Mouse (Mus musculus) CD4-positive, CD25-positive, alpha-beta regulatory T cell, adult 2 months (primary cell): Measurements from ENCODE around the gene Akr1b10.
A peak's percentile ranks its signal among the peaks of the same experiment; 100 is the strongest.
"Not testable (repeated sequence)": the region's sequence is repeated elsewhere in the genome, so short reads cannot be mapped to it uniquely, and the experiment has no call there.

Experiments
- DNase-seq: peaks from one replicate; pipeline ENCODE4 v3.0.0-alpha.2; 2012; ENCODE audit warnings: low read depth, low spot score

Gene Akr1b10

GRCm38 (mm10) chr6:34371700-34372351 lies 12.2 kb upstream of the Akr1b10 start:
- DNase-seq = peak; percentile 90

GRCm38 (mm10) chr6:34373841-34374240 lies 10.2 kb upstream of the Akr1b10 start:
- peak; percentile 16 for DNase-seq

GRCm38 (mm10) chr6:34375888-34376287 lies 8.1 kb upstream of the Akr1b10 start:
- not testable (repeated sequence) for DNase-seq

- no peak for DNase-seq
Measured at GRCm38 (mm10) chr6:34383401-34383800, 617 bp upstream of the Akr1b10 start.

GRCm38 (mm10) chr6:34384701-34385370 lies 818 bp downstream of the Akr1b10 start:
- DNase-seq = peak; percentile 35

GRCm38 (mm10) chr6:34388420-34389156 lies 4.6 kb downstream of the Akr1b10 start:
- DNase-seq = no peak

GRCm38 (mm10) chr6:34395897-34396296 lies 11.9 kb downstream of the Akr1b10 start:
- no peak for DNase-seq

GRCm38 (mm10) chr6:34398431-34398830 lies 14.4 kb downstream of the Akr1b10 start:
- DNase-seq = no peak

GRCm38 (mm10) chr6:34399606-34400220 lies 15.7 kb downstream of the Akr1b10 start:
- no peak for DNase-seq

GRCm38 (mm10) chr6:34400696-34401095 lies 16.7 kb downstream of the Akr1b10 start:
- no peak for DNase-seq

GRCm38 (mm10) chr6:34406746-34407145 lies 22.7 kb downstream of the Akr1b10 start:
- DNase-seq = no peak

GRCm38 (mm10) chr6:34407403-34407802 lies 23.4 kb downstream of the Akr1b10 start:
- no peak for DNase-seq

GRCm38 (mm10) chr6:34412023-34412422 lies 28.0 kb downstream of the Akr1b10 start, which contains the start of gene Akr1b7:
TSS of gene Akr1b7 (plus strand) at chr6:34412334.
- DNase-seq = no peak

GRCm38 (mm10) chr6:34412688-34413087 lies 28.7 kb downstream of the Akr1b10 start:
- DNase-seq = no peak

- not testable (repeated sequence) for DNase-seq
Measured at GRCm38 (mm10) chr6:34413386-34413785, 29.4 kb downstream of the Akr1b10 start.

GRCm38 (mm10) chr6:34416521-34416920 lies 32.5 kb downstream of the Akr1b10 start:
- no peak for DNase-seq

- DNase-seq = no peak
Measured at GRCm38 (mm10) chr6:34419071-34419470, 35.1 kb downstream of the Akr1b10 start.

GRCm38 (mm10) chr6:34439006-34439405 lies 55.0 kb downstream of the Akr1b10 start:
- no peak for DNase-seq

GRCm38 (mm10) chr6:34441556-34442257 lies 57.7 kb downstream of the Akr1b10 start:
- peak; percentile 11 for DNase-seq

- DNase-seq = no peak
Measured at GRCm38 (mm10) chr6:34443791-34444190, 59.8 kb downstream of the Akr1b10 start.
